Mouse (Mus musculus): ENCODE results near the gene Gm20532.

The Gm20532 gene

GRCm38 (mm10) chr2:26573807-26574206 is 12.6 kb upstream of the Gm20532 start:
- no peak for DNase-seq (ENCODE audit: low spot score)

GRCm38 (mm10) chr2:26574862-26575261 is 11.6 kb upstream of the Gm20532 start:
- DNase-seq (ENCODE audit: low spot score): no peak

GRCm38 (mm10) chr2:26575378-26575777 is 11.1 kb upstream of the Gm20532 start:
- no peak for DNase-seq (ENCODE audit: low spot score)

GRCm38 (mm10) chr2:26575865-26576264 is 10.6 kb upstream of the Gm20532 start:
- DNase-seq (ENCODE audit: low spot score): no peak

GRCm38 (mm10) chr2:26576462-26576861 is 10.0 kb upstream of the Gm20532 start:
- no peak for DNase-seq (ENCODE audit: low spot score)

- DNase-seq (ENCODE audit: low spot score): no peak
Measured at GRCm38 (mm10) chr2:26578369-26578768, 8.1 kb upstream of the Gm20532 start.

- no peak for DNase-seq (ENCODE audit: low spot score)
Measured at GRCm38 (mm10) chr2:26579714-26580113, 6.7 kb upstream of the Gm20532 start, which contains the start of gene Egfl7. TSS of gene Egfl7 (plus strand) at chr2:26580014.

- DNase-seq (ENCODE audit: low spot score): no peak
Measured at GRCm38 (mm10) chr2:26580751-26581150, 5.7 kb upstream of the Gm20532 start.

GRCm38 (mm10) chr2:26582203-26582602 is 4.2 kb upstream of the Gm20532 start:
- no peak for DNase-seq (ENCODE audit: low spot score)

GRCm38 (mm10) chr2:26582741-26583140 is 3.7 kb upstream of the Gm20532 start:
- no peak for DNase-seq (ENCODE audit: low spot score)

GRCm38 (mm10) chr2:26583640-26584039 is 2.8 kb upstream of the Gm20532 start:
- DNase-seq (ENCODE audit: low spot score): no peak

GRCm38 (mm10) chr2:26585713-26586112 is 726 bp upstream of the Gm20532 start:
- DNase-seq (ENCODE audit: low spot score): no peak

GRCm38 (mm10) chr2:26587044-26587405 is 586 bp downstream of the Gm20532 start:
- DNase-seq (ENCODE audit: low spot score): no peak

GRCm38 (mm10) chr2:26588573-26588972 is 2.1 kb downstream of the Gm20532 start:
- no peak for DNase-seq (ENCODE audit: low spot score)

- no peak for DNase-seq (ENCODE audit: low spot score)
Measured at GRCm38 (mm10) chr2:26589284-26589683, 2.8 kb downstream of the Gm20532 start.

GRCm38 (mm10) chr2:26590282-26590681 is 3.8 kb downstream of the Gm20532 start:
- no peak for DNase-seq (ENCODE audit: low spot score)

- DNase-seq (ENCODE audit: low spot score): no peak
Measured at GRCm38 (mm10) chr2:26590962-26591361, 4.5 kb downstream of the Gm20532 start.

- DNase-seq (ENCODE audit: low spot score): no peak
Measured at GRCm38 (mm10) chr2:26591416-26591815, 5.0 kb downstream of the Gm20532 start.

- no peak for DNase-seq (ENCODE audit: low spot score)
Measured at GRCm38 (mm10) chr2:26593211-26594021, 7.0 kb downstream of the Gm20532 start.

GRCm38 (mm10) chr2:26594022-26594346 is 7.5 kb downstream of the Gm20532 start:
- no peak for DNase-seq (ENCODE audit: low spot score)

GRCm38 (mm10) chr2:26594461-26594933 is 8.1 kb downstream of the Gm20532 start:
- no peak for DNase-seq (ENCODE audit: low spot score)

GRCm38 (mm10) chr2:26594934-26595724 is 8.7 kb downstream of the Gm20532 start:
- no peak for DNase-seq (ENCODE audit: low spot score)

GRCm38 (mm10) chr2:26595725-26596435 is 9.4 kb downstream of the Gm20532 start:
- no peak for DNase-seq (ENCODE audit: low spot score)

Data from layer of hippocampus, adult 9-10 months (tissue).